Mouse (Mus musculus) lung, postnatal 10 days (tissue): ENCODE results near the gene Mael.

Experiments used
- DNase-seq: peaks from one replicate; pipeline ENCODE4 v3.0.0; 2021

Gene Mael

DNA sequence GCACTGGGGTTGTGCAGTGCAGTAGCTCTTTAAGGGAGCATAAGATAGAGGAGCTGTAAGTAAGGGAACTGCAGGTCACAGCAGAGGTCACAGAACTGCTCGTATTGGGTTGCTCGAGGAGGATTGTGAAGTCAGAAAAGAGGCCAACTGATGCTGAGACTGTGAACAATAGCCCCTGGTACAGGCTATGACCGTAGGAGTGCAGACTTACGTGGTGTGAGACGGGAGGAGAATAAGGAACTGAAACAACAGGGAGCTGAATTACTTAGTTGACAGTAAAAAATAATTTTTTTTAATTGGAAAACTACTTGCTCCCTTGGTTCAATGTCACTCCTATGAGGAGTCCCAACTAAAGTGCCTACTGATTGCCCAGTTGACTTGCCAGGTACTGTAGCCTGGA lies 34.4 kb downstream of the Mael start:
- no peak for DNase-seq

DNA sequence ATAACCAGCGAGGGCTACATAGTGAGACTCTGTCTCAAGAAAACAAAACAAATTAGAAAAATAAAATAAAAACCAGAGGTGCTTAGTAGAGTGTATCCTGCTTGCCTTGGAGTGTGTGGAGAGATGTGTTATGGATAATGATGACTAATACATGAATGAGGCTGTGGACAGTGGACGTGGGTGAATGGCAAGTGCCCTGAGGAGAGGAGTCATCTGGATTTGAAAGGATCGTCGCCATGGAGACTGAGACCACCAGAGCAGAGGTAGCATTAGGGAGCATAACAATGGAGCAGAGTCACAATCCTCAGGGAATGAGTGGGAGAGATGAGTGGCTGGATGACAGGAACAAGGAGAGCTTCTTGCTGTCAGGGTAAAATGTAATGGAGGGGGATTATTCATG lies 48.7 kb downstream of the Mael start:
- no peak for DNase-seq

DNA sequence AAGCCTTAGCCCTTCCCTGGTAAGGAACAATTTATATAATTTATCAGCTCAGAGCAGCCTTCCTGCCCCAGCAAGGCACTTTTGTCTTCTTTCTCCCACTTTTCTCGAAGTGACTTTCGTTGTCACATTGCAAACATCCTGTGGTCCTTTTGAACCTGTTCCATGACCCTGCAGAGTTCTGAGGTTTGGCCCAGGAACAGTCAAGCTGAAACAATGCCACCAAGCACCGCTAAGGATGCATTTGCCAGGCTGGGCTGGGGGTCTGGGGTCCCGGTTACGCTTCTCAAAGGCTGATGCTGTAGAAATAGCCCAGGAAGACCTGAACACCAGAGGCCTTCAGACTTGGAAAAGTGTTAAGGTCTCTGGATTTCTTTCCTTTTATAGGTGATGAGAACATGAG lies 53.2 kb downstream of the Mael start:
- DNase-seq, result no peak

DNA sequence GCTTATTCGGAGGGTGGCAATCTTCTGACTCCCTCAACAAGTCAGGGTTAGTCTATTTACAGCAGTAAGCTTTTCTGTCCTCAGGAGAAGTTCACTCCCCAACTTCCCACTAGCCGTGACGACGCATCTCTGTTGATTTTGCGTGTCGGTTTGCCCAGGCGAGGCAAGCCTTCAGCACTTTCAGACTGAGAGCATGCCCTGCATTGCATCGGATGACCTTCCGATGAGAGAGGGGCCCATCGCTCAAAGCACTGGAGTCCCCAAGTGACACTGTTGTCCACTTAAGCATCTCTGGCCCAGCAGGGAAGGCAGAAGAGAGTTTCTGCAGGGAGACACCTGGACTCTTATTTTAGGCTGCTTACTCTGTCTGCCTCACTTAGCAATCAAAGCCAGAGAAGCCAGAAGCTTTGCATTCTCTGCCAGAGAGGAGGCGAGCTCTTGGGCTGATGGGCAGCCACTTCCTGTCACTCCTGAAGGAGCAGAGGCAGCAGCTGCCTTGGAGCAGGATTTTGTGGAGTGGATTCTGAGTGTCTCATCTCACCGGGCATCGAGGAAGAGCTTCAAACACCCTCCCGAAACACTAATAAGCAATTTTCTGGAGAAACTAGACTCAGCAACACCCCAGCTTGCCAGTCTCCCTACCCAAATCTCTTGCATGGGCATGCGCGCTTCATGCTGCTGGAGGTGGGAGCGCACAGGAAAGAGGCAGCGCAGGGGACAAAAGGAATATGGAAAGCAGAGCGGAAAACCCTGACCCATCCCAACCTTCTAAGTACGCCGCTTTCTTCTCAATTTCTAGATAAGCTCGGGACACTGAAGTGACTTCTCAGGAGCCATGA lies 53.9 kb downstream of the Mael start:
- DNase-seq, result no peak

DNA sequence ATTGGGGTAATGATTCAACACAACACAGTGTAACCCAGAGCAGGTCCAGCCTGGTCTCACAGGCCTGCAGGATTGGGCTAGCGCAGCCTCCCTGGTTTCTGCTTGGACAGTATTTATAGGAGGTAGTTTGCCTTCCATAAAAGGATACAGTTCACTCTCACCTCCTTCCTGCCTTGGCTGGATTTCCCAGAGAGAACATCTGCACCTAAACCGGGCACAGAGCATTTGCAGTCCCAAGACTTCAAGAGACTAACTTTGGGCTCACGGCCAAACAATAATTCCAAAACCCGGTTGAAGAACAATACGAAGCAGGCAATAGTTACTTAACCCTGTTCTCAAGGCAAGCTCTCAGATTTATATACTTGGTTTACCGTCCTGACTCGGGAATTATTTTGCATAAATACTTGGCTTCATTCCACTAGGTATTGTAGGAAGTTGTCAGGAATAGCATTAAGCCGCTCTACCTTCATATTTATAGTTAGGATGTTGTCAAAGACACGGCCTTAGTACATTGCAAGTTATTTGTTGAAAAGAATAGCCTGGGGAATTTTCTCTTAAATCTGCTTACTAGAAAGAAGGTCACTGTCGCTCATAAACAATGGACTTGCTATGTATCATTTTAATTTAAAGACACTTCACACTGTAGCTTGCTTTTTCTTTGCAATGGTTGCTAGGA lies 55.5 kb downstream of the Mael start:
- DNase-seq, result no peak

DNA sequence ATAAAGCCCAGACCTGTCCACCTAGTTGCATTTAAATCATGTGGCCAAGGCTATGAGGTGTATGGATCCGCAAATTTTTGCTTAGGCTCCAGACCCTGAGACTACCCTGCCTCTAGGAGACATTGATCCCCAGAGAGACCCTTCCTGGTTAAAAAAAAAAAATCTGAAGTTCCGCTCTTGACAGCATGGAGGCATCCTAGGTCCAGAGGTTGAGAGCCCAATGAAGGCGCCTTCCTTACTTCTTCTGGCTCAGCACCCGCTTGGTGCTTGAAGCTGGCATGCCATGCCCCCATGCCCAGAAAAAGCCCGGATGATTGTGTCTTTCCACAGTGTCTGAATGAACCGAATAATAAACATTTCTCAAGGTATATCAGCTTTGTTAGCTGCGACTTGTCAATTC lies 57.0 kb downstream of the Mael start:
- DNase-seq, result no peak

DNA sequence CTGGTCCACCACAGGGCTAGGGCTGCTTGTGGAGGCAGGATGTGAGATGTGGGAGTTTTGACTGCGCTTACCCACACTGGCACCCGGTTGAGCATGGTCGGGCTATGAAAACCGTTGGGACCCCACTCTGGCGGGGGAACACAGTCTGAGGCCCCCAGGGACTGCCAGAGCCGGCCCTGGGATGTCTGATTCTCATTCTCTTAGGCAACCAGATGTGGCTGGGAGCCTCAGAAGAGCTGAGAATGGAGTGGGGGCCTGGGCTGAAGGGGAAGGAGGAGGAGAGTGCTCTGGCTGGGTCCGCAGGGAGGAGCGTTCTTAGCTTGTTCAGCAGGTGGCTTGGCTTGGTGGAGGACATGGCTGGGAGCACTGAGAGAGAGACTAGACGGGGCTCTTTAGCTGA lies 64.9 kb downstream of the Mael start:
- DNase-seq, result no peak

DNA sequence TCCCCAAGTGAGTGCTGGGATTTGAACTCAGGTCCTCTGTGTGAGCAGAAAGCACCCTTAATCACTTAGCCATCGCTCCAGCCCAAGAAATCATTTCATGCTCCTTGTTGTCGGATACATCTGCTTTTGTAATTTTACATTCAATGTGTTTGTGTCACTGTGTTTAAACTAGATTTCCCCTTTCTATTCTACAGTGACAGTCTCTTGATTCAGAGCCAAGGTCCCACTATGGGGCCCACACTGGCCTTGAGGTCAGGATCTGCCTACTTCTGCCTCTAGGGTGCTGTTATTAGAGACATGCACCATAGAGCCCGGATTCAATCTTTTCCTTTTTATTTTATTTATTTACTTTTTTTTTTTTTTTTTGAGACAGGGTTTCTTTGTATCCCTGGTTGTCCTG lies 65.6 kb downstream of the Mael start:
- DNase-seq, result no peak

DNA sequence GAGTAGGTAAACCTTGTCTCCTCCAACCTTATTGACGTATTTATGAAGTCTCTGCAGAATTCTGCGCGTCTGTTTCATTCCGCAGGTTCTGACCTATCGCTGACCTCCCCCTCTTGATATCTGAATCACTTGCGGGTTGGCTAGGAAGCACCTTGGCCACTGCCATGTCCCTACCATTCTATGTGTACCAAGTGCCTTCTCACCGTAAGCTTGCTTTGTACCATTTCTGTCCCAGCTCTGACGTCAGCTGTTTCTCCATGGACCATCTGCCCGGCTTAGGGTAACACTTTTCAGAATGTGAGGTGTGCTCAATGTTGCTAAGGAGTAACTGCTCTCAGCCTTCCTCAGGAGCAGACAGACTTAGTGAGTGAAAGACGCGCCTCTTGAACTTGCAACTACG lies 67.7 kb downstream of the Mael start:
- DNase-seq, result no peak

DNA sequence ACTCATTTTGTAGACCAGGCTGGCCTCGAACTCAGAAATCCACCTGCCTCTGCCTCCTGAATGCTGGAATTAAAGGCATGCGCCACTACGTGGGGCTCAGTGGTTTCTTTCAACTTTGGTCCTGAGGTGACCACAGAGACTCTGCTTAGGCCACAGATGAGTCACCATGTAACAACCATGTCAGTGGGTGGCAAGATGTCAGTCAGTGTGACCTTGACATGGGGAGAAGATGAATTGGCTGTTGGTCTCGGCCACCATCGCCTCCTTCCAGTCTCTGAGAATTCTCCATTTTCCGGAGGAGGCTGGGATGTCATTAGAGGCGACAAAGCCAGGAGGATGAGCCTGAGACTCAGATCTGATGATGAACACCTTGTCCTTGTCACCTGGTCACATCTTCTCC lies 68.8 kb downstream of the Mael start:
- no peak for DNase-seq

DNA sequence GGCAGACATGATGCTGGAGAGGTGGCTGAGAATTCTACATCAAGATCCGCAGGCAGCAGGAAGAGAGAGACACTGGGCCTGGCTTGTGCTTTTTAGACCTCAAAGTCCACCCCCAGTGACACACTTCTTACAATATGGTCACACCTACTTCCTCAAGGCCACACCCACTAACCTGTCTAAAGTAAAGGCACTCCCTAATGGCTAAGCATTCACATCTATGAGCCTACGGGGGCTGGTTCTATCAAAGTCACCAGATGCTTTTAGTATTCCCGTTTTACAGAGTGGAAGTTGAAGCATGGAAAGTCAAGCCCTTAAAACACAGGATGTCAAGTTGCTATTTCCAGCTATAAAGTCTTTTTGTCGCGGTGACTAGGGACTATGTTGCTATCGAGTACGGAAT lies 70.5 kb downstream of the Mael start:
- no peak for DNase-seq

DNA sequence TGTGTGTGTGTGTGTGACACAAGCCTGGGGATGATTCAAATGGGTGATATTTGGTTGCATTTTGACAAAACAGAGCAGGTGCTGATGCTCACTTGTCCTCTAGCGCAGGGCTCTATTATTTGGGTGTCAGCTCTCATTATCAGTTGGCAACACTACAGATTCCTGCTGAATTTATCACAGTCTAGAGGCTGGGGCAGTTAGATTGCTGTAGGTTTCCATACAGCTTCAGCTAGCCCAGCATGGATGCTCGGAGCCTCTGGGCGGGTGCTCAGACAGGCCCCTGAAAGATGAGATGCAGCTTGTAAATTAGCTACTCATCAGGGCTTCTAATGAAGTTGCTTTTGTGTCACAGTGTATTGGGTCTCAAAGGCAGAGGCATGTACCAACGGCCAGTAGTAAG lies 71.1 kb downstream of the Mael start:
- no peak for DNase-seq

DNA sequence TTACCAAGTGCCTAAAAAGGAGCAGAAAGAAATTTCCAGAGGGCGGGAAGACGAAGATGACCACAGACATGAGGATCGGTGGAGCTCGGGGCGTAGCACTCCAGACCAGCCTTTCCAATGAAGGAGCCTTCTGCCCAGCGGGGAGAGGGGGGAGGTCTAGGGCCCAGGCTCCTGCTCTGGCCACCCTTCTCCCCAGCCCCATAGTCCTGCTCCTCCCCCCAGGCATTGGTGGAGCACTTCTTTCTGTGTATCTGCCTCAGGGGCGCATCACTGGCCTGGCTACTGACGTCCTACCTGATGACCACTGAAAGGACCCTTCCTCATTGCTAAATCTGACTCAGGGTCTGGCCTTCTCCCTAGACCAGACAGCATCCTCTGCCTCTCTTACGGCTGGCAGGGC lies 73.4 kb downstream of the Mael start:
- DNase-seq, result no peak

DNA sequence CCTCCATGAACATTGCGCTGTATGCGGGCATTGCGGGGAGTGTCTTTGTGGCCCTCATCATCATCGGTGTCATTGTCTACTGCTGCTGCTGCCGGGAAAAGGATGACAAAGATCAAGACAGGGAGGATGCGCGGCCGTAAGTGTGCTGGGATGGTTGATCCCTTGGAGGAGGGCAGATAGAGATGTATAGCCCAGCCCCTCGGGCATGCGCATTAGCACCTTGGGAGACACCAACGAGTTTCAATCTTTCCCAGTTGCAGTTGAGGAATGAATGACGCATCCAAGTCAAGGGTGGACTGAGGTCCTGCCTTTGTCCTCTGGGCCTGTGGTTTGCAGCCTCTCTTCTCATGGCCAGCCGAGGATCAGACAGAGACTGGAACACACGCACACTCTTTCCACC lies 74.0 kb downstream of the Mael start:
- DNase-seq, result no peak

DNA sequence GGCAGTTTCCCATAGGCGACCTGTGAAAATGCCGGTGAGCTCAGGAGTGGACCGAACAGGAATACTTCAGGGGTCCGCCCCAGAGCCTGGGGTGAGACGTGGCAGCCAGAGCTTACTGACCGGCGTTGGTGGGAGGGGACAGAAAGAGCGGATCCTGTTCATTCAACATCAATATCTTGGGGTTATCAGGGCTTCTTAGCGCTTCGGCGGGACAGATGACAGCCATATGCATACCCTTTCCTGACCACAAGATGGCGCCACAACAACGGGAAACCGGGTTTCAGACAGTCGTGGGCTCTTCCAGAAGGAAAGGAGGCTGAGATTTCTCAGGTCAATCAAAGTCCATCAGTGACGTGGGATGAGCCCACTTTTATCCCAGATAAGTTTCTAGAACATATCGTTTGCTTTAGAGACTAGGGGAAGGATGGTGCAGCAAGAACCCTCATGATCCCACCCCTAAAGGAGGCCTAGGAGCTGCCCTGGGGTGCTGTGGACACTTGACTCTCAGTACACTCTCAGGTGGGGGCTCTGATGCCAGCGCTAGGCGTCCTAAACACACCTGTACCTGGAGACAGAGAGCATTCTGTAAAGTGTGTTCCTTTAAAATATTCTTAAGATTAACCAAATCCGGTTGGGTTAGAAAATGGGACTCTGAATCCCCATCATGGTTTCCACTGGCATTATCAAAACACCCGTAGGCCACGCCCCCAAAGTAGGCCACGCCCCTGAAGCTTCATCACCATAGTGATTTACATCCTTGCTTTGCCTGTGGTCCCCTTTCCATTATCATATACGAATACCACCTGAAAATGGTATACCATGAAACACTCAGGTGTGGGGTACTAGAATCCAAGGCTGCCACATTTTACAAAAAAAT lies 77.7 kb downstream of the Mael start:
- peak; percentile 80 for DNase-seq

DNA sequence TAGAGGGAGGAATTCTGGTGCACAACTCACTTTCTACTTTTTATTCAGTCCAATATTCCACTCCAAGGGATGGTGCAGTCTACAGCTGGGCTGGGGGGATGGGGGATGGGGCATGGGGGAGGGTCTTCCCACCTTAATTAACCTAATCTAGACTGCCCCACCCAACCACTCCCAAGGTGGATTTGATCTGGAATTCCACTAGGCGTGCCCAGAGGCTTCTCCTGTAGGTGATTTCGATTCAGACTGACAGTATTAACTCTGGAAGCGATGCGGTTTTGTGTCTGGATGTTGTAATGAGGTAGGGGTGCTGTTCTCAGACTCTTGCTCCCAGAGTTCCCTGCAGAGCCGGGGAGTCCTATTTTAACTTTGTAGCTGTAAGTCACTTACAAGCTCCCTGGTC lies 78.4 kb downstream of the Mael start:
- no peak for DNase-seq

DNA sequence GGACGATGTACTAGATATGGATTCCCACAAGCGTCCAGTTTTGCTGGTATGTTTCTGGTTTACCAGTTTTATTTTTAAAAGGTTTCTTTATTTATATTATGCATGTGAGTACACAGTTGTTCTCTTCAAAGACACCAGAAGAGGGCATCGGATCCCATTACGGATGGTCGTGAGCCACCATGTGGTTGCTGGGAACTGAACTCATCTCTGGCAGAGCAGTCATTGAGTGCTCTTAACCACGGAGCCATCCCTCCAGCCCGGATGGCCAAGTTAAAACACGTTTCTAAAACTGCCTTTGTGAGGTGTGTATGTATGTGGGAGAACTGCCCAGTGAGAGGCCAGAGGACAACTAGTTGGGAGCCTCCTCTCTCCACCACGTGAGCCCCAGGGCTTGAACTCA lies 79.9 kb downstream of the Mael start:
- no peak for DNase-seq

DNA sequence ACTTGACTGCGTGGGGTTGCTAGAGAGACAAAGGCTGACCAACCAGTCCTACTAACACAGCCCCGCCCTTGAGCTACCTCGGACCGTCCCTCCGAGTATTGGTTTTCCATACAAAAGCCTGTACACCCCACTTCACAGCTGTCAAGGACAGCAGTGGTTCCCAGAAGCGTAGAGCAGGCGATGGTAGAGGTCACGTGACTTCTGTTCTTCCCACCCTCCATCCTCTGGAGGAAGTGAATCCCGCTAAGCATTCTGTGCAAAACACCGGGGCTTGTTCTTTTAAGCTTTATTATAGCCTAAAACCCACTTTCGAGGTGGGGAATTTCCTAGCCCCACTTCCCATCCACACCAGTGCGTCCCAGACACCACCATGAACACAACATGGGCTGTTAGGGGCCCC lies 80.8 kb downstream of the Mael start:
- no peak for DNase-seq

DNA sequence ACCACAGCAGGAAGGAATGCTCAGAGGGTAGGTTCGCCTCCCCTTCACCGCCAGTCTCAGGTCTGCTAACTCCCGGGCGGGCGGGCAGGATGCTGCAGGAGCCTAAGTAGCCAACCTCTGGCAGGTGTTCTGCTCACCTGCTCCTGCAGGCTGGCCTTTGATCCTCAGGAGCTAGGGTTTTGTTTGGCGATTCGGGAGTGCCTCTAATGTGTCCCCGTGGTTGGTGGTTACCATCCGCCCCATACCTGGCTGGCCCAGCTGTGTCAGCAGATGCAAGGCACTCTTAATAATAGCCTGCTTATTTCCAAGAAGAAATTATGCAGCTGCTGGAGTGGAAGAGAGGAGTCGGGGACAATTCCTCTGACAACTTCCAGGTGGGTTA lies 83.4 kb downstream of the Mael start:
- DNase-seq, result no peak

DNA sequence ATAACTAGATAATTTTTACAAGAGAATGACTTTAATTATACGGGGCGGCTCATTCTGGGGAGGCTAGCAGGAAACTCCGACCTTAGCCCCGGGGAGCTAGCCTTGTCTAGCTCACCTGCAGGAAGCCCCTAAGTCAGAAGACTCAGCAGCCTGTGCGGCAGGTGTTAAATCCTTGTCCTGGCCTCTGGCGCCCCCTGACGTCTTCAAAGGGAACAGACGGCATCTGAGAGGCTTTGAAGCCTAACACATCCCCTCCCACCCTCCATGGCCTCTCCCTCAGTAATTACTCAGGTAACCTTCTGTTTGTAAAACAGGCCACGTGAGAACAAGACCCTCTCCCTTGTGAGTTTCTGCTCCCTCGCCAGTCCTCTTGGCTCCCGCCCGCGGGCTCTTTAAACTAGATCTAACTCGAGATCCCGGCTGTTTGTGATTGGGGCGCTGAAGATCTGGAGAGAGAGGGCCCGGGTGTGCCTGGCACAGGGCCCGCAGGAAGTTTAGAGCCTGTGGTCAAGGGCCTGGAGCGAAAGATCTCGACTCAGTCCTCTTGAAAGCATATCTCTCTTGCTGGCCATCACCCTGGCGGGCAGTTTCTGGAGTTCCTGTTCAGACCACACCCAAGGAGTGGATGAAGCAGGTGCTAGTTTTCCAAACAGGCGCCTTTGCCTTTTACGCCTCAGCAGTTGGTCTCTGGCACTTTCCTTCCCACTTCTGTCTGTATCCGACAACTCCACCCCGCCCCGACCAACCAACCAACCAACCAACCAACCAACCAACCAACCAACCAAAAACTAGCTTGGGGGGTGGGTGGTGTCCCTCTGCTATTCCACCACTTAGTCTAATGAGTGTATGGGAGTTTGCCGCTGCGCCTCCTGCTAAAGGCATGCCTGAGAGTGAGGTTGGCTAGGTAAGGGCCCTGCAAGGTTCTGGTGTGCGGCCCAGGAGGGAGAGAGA lies 84.1 kb downstream of the Mael start:
- DNase-seq, result peak; percentile 79

DNA sequence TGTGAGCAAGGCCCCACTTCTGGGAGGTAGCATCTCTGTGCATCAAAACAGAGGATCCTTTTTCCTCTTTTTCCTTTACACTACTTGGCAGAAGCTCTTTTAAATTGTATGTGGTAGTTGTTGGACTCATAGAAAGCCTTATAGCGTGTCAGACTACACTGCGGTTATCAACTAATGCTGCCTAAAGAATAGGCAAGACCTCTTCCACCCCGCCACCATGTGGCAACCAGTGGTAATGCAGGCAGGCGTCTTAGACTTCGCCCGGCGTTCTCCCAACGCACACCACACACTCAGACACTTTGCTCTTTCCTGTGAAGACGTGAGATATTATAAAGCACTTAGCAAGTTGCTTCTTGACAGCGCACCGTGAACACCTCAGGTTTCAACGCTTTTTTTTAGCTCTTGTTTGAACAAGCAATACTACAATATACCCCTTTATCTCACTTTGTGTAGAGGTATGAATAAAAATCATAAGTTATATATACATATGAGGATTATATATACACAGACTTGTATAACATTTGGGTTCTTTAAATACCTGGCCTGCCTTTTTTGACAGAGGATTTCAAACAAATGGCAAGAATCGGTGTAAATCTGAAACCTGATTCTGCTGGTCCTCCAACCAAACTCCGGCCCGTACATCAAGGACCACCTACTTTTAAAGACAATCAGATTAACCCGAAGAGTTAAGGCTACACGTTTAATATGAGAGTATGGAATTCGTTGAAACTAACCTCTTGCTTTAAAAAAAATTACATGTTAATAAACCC lies 85.0 kb downstream of the Mael start:
- peak; percentile 92 for DNase-seq

DNA sequence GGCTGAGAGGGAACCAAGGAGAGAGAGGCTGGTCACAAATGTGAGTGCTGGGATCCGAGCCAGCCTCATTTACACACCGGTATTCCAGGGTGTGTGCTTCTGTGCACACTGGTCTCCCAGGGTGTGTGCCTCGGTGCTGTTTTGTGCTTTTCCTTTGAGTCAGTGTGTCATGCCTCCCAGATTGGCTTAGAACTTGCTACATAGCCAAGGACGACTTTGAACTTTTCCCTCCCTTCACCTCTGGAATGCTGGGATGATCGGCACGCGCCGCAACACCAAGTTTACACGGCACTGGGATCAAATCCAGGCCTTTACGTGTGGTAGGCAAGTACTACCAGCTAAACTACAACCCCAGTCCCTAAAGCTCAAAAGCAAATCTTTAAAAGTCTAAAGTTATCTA lies 86.5 kb downstream of the Mael start:
- DNase-seq, result no peak
